Mouse (Mus musculus) adrenal gland, adult 8-10 months (tissue): Measurements from ENCODE around the gene Dip2c. TPM values are rescaled to one million over a fixed set of nuclear protein-coding genes. Genes with fewer than 3 reads are reported as not detected.
A peak's percentile ranks its signal among the peaks of the same experiment; 100 is the strongest.

ENCODE experiments used
- DNase-seq: peaks from one replicate; pipeline ENCODE4 v3.0.0; 2022
- total RNA-seq, 4 experiments: library from RNA; stranded (reverse); gene quantifications; 2 replicates each; pipeline ENCODE4 v1.2.4; 2022

The Dip2c gene
- total RNA-seq: 10 to 100 TPM; 22.6 to 28.8 (median 26.6) TPM

DNA sequence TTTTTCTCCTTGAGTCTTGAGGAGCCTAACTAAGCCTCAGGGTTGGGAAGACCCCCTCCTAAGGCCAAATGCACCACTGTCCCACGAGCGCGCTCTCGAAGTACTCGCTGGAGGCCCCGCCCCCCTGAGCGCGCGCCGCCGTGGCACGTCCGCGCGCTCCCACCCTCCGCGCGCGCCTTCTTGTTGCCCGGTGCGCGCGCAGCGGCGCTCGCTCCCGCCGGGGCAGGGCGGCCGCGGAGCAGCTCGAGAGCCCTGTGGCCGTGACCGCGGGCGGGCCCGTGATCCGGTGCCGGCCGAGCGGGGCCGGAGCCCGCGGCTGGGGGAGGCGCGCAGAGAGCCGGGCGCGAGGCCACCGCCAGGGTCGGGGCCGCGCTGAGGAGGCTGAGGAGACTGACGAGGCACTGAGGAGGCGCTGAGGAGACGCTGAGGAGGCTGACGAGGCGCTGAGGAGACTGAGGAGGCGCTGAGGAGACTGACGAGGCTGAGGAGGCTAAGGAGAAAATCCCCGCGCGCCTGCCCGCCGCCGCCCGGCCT is at the start of gene Dip2c:
Dip2c (plus strand) TSS at position 207 of the 534 bp plus-strand sequence.
- peak; percentile 83 for DNase-seq

DNA sequence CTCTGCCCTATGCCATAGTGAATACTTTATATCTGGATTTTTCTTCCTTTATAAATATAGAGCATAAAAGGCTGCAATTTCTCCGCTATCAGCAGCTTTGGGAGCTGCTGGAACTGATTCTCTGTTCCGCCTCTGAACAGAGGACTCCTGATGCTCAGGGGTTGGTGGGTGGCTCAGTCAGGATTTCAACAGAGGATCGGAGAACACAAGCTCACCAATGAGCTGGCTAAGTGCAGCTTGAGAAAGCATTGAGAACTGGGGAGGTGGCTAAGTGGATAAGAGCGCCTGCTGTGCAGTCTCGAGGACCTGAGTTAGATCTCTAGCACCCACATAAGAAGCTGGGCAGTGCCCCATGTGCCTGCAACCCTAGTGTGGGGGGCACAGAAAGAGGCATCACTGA is 49.2 kb upstream of the Dip2c start:
- no peak for DNase-seq

DNA sequence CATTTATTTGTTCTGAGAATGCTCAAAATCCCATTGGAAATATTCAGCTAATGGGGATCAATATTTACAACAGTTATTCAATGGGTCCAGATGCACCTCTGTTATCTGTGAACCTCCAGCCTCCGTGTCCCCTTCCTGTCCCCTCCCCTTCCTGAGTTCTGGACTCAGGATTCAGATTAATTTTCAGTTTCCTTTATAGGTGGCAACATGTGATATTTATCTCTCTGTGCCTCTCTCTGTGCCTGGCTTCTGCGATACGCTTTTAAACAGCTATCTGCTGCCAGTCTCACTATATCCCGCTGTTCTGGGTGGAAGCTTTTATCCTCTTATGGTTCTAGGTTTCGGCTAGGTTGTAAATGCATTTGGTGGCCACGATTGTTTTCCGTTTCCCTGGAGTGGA is 38.8 kb upstream of the Dip2c start:
- DNase-seq: no peak

DNA sequence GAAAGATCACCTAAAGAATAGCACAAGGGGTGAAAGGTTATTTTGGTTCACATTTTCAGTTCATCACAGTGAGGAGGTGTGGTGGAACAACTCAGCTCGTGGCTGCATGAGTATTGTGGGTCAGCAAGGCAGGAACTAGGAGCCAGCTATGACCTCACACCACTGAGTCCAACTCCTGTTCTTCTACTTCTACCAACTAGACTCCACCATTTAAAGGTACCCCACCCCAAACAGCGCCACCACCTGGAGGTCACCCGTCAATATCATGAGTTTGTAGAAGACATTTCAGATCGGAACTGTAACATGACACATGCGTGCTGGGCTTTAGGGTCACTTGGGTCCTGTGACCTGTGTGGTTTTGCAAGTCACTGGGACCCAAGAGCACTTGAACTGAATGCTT is 37.2 kb upstream of the Dip2c start:
- no peak for DNase-seq

DNA sequence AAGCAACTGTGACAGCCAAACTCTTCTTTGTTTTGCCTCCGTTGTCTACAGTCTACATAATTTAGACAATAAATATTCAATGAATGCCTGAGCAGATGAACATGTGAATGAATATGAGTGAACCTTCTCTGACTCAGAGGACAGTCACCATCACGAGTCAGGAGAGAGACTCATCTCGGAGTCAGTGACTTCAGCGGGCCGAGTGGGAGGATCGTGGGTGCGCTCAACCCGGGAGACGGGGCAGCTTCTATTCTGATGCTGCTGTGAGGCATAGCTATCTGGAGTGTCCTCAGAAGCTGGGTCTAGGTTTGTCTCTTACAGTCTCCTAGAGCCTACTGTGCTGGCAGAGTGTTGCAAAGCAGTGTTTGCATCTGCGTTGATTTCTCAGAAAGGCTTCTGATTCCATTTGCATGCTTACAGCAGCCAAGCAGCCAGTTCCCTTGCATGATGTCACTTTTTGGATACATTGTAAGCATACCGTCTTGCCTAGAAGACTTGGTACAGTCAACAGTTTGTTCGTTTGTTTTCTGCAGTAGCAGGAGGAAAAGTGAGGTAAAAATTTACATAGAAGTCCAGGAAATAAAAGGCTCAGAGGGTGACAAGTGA is 36.6 kb upstream of the Dip2c start:
- DNase-seq: no peak

DNA sequence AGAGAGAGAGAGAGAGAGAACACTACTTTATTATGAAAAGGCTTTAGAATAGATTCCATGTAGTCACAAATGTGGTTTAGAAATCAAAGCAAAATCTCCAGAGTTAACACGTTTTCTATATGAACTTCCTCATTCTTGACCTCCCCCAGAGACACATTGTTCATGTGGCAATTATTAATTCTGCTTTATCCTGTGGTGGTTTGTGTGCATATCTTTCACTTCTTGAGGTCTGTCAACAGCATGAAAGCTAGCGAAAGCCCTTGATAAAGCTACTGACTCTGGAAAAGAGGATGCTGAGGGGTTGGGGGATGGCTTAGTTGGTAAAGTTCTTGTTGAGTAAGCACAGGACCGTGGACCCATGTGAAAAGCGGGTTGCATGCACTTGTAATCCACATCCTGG is 14.6 kb upstream of the Dip2c start:
- DNase-seq: no peak

DNA sequence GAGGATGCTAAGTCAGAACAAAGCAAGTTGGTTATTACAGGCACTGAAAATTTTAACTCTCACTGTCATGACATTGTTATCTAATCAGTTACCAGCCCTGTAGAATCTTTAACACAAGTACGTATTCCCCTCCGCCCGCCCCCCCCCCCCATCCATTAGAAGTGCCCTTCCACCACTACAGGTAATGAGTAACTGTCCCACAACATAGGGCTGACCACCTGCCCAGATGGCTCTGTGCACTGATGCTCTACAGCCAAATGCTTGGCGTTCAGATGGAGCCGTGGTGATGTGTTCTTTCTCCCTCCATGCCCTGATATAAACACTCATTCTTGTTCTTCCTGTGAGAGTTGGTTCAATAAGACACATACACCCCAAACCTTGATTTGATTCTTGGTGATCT is 10.8 kb upstream of the Dip2c start:
- DNase-seq: no peak

DNA sequence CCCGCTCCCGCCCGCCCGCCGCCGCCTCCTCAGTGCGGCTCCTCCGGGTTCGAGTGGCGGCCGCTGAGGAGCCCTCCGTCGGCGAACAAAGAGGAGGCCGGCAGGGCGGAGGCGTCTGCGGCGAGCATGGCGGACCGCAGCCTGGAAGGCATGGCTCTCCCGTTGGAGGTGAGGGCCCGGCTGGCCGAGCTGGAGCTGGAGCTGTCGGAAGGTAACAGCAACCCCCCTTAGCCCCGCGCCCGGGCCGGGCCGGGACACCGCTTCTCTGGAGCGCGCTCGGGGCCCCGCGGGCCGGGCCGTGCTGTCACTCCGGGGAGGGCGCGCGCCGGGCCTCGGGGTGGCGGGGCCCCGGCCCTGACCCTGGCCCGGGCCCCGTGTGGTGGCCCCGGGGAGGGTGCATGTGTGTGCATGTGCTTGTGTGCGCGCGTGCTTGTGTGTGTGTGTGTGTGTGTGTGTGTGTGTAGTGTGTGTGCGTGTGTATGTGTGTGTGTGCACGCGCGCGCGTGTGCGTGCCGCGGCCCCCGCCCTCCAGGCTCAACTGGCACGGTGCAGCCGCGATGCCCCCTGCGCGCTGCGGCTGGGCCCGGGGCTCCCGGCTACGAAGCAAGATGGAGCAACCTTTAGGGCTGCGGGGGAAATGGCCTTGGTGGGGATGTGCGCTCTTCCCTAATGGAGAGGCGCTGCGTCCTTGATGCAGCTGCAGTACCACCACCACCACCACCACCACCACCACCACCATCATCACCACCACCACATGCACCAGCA is 710 bp downstream of the Dip2c start:
- DNase-seq: peak; percentile 35

DNA sequence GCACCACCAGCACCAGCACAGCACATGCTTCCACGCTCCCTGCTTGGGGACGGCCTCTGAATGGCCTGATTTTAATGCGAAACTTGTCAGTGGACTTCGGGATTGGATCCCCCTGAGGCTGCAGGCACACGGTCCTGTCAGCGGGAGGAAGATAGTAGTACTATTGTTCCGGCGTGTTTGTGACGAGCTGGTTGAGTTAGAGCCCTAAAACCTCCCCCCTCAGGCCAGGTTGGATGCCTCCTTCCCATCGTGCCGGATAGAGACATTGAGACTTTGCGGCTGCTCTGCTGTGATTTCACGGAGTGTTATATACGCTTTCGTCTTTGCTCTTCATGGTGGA is 1.3 kb downstream of the Dip2c start:
- peak; percentile 8 for DNase-seq

DNA sequence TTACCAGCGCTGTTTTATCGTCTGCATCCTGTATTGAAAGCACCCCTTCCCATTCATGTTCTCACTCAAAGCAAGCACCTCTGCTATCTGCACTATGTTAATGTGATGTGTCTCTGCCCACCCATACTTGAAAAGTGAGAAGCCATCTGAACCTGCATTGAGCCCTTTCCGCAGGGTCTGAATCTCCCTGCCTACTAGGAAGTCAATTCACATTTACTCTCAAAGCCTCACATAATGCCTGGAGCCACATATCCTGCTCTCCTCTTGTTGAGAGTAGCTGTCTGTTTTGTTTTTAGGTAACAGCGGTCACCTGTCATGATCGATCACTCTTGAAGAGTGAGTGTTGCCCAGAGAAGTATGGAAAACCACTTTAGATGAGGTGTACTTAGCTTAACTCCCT is 2.3 kb downstream of the Dip2c start:
- no peak for DNase-seq

DNA sequence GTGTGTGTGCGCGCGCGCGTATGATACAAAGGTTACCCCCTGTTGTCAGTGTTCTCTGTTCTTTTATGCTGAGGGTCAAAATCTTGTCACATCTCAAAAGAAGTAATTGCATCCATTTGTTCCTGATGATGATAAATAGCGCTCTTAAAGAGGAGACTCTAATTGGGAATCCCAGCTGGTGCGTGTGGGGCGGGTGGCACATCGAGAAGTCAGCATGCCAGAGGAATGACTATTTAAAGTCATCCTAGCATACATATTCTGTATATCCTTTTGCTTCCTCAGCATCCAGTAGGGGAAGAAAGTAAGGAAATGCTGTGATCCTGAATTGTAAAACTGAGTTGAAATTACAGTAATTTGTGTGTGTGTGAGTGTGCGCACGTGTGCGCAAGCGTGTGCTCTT is 6.7 kb downstream of the Dip2c start:
- no peak for DNase-seq

DNA sequence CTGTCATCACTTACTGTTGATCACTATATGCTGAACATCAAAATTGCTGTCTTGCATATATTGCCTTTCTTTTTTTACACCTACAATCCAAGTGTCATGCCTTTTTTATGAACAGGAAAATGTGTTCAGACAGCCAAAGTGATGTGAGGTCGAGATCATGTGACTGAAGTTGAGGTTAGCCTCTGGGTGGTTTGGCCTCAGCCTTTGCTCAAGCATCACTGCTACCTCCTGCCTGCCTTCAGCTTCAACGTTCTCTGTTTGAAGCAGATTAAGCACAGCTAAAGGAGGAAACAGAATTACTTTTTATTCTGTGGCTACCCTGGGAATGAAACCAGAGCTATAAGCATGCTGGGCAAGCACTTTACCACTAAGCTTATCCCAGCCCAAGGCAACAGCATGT is 13.6 kb downstream of the Dip2c start:
- no peak for DNase-seq

DNA sequence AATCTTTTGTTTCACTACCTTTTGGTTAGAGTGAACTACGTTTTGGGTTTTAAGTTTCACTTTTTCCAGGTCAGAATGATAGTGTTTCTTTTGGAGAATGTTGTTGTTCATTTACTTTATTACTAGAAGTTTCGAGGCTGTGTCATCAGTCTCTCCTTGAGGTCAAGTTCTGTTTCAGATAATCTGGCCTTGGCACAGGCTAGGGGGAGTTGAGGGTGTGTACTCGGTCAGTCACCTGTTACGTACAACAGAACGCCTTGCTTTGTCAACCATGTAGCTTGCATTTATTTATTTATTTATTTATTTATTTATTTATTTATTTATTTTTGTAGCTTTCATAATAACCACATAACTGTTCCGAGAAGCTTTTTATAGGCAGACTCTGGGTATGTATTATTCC is 20.0 kb downstream of the Dip2c start:
- peak; percentile 44 for DNase-seq

DNA sequence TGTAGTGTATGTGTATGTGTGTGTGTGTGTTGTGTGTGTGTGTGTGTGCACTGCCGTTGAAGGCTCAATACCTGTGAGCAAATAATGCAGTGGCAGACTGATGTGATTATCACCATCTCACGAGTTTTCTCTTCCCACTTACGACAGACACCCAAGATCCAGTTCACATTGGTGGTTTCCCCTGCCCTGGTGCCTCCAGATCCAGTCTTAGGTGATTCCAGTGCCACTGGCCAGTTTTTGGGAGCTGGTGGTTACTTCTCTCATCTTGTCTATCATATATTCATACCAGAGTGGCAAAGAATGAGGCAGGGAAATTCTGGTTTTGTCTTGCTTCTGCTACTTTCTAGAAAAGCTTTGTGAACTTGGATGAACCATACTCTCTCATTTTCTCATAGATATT is 20.9 kb downstream of the Dip2c start:
- no peak for DNase-seq

DNA sequence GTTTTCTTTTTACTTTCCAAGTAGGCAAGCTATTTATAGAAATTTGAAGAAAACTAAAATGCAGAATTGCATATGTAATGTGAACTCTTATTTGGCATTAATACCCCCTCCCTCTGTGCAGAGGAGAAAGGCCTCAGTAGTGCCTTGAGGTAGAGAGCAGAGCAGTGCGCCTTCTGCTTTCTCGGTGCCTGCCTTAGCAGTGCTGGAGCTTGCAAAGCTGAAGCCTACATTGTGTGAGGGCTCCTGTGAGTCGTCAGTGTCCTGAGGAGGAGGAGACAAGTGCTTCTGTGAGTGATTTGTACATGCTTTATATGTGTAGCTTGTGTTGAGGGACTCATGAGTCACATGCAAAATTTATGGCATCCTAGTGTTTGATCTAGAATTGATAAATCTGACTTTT is 21.4 kb downstream of the Dip2c start:
- peak; percentile 34 for DNase-seq

DNA sequence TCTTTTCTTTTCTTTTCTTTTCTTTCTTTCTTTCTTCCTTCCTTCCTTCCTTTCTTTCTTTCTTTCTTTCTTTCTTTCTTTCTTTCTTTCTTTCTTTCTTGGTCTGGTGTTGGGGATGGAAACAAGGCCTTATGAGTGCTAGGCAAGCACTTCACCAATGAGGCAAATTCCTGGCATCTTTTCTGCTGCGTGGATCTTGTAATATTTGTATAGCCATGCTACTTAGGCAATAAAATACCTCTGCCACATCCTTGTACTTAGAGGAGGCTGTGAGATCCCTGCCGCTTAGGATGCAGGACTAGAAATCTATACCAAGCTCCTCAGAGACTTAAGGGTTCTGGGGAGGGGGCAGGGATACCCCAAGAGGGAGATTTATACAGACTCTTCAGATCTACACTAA is 23.3 kb downstream of the Dip2c start:
- no peak for DNase-seq

DNA sequence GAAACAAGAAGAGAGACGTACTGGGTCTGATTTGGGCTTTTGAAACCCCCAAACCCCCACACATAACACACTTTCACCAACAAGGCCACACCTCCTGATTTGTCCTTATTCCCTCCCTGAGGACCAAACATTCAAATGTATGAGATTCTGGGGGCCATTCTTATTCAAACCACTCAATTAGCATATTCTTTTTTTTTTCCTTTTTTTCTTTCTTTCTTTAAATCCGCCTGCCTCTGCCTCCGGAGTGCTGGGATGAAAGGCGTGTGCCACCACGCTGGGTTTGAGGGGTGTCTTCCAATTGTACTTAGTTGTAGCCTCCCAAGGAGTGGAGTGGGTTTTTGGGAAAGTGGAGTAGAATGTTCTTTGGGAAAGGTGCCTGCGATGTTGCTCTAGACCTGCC is 32.5 kb downstream of the Dip2c start:
- no peak for DNase-seq

DNA sequence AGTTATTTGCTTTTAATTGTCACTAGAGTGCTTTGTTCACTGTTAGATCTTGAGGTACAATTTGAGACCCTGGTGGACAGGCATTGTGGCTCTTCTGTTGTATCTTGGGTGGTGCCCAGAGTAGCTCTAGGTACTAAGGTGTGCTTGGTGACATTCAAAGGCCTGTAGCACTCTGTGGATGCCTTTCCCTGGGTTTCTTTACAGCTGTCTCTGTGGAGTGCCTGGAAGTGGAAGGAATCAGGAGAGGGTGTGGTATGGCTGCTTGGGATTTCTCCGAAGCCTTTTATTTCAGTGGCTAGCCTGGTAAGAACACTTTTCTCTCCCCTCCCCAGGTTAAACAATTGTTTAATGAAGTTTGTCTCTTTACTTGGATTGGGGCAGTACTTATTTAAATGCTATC is 34.5 kb downstream of the Dip2c start:
- no peak for DNase-seq

DNA sequence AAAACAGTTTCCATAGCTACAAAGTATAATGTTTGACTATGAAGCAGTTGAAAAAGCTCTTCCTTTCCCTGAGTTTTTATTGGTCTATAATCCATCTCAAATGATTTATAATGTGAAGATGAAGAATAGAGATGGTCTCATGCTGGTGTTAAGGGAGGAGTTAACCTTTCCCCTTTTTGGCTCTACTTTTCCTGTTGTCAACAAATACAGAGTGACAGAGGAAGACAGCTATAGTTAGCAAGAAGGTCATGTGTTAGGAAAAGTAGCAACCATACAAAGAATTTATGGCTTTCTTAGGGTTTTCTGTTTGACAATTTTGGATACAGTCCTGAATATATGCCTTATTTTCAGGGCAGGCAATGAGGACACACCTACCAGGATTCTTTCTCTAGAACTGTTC is 36.6 kb downstream of the Dip2c start:
- DNase-seq: no peak

DNA sequence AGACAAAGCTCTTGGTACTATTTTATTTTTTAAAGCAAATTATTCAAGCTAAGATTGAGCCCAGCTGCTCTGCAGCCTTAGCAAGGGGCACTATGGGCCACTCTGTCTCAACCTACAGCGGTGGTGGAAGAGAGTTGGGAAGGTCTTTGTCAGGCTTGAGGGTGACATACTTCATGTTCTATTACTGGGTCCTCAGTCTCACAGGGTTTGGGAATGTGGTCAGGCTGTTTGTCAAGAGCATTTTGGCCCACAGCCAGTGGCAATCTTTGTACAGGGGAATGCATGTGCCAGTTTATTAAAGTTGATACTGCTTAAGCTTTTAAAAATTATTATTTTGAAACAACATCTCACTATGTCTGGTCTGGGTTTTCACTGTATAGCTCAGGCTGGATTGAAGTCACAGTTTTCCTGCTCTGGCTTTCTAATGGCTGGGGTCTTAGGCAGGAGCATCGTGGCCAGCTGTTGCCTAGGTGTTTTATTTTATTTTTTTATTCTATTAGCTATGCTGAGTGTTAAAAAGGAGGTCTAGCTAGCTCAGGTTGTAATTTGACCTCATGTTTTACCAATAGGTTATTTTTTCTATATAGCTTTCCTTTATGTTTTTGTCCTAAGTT is 37.9 kb downstream of the Dip2c start:
- peak; percentile 18 for DNase-seq

DNA sequence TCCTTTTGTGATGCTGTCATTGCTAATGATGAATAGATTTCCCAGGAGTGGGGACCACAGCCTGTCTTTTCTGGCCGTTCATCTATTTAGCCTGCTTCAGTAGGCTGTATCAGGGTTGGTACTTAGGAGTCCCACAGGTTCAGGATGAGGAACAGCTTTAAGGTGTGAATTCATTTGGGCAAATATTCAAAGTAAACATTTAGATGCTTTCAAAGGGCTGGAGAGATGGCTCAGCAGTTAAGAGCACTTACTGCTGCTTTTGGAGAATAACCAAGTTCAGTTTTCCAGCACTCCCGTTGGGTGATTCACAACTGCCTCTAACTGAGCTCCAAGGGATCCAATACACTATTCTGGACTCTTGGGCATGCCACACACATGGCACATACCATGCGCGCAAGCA is 38.4 kb downstream of the Dip2c start:
- DNase-seq: no peak

DNA sequence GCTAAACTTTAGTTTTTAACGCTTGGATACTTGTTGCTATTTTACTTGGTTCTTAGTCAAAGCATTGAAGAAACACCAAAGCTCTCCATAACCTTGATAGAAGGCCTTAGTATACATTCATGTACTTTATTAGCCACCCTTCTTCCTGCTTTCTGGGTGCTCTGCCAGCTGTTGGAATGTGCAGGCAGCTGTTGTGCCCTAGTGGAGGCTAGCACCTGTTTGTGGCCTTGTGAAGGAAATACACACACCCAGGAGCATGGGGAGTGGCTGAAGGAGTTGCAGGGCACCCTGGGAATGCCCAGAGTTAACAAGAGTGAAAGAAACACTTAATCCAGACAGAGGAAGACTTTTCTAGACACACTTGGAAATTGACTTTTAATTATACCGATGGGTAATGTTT is 43.4 kb downstream of the Dip2c start:
- DNase-seq: no peak

DNA sequence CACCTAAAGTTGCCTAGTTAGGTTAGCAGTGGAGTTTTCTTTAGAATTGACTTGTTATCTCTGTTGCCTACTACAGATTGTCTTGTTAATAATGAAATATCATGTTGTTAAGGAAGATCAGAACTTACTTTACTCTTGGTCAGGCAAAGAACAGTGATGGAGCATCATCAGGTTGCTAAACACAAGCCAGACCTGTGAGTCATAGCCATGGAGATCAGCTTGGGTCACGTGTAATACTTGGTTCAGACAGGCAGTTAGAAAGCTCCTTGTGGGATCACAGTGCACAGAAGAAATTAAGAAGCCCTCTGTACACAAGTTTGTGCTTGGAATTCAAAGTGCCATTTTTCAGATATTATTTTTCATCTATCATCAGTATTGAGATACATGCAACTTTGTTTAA is 48.9 kb downstream of the Dip2c start:
- no peak for DNase-seq

DNA sequence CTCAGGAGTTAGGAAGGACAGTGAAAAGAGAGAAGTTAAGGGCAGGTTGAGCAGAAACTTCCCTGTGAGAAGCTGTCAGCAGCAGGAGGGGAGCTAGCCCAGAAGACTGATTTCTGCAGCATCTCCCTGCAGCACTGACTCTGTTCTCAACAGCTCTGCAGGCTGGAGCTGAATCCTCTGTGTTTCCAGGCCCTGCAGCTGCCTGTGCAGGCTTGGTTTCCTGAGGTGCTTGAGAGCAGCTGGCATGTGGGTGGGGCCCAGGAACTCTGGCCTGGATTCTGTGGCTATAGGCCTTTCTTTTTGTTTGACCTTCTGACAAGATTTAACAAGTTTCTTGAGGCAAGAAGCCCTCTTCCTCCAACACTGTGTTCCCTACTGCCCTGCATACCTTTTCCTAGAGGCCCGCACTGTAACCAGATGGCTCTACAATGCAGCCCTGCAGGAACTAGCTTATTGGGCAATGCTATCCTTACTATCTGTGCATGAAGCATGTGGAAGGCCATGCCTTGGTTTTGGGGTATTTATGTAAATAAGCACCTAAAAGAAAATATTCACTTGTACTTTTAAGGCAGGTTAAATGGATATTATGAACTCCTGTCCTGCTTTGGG is 53.1 kb downstream of the Dip2c start:
- DNase-seq: no peak
